Mouse (Mus musculus): ENCODE data around the gene Sik1. TPM values are rescaled to one million over a fixed set of nuclear protein-coding genes. Genes with fewer than 3 reads are reported as not detected.

Sik1 gene
- polyA plus RNA-seq, 1 experiment from 2014 or later: 20.3 TPM

DNA sequence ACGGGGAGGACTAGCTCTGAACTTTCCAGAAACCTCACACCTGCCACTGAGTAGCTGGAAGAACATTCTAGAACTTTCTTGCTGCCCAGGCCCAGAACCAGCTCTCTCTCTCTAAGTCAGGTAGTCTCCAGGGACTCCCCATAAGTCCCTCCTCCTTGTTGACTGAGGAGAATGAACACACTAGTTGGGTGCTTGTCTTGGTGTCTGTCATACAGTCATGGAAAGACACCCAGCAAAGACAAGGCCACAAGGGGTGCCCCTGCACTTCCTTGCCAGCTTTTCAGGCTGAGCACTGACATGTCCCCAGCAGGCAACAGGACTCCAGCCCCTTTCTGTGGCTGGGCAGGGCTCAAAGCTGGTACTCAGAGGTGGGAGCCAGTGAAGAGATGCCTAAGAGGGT is 37.8 kb downstream of the Sik1 start:
- WGBS: 86% methylated on average over 1 of the region's 1 CpGs
- H3K27me3 ChIP-seq (ENCODE audit: control insufficient read depth, insufficient read depth, low read length): 0 out of 2 replicates have a peak, but pooled peaks cover 3% of the 10 kb centered on the region
- H3K4me2 ChIP-seq (ENCODE audit: low read length): no peak overlapping the region
- no peak overlapping the region for H3K9ac ChIP-seq (ENCODE audit: low read length)
- no peaks in the 10 kb centered on the region for H3K36me3 ChIP-seq (ENCODE audit: control insufficient read depth, insufficient read depth, low read length)
- H3K4me3 ChIP-seq (ENCODE audit: control insufficient read depth in 1 of 2, insufficient read depth in 1 of 2, low read depth in 1 of 2, low read length in 2 of 2): no peak overlapping the region
- no peaks in the 10 kb centered on the region for H3K9me3 ChIP-seq (ENCODE audit: control insufficient read depth, low read length)
- no peak overlapping the region for H3K27ac ChIP-seq (replicated peaks in 1 of 2; ENCODE audit: control insufficient read depth in 1 of 2, insufficient read depth in 1 of 2, low read depth in 2 of 2, low read length in 2 of 2)
- no peak for ATAC-seq (ENCODE audit: insufficient number of reproducible peaks, insufficient read depth, low FRiP score, low read depth)
- H3K4me1 ChIP-seq (ENCODE audit: control insufficient read depth in 2 of 2, insufficient read depth in 2 of 2, low read length in 2 of 2): peaks cover 27 to 31% of the 10 kb centered on the region in 2 experiments

DNA sequence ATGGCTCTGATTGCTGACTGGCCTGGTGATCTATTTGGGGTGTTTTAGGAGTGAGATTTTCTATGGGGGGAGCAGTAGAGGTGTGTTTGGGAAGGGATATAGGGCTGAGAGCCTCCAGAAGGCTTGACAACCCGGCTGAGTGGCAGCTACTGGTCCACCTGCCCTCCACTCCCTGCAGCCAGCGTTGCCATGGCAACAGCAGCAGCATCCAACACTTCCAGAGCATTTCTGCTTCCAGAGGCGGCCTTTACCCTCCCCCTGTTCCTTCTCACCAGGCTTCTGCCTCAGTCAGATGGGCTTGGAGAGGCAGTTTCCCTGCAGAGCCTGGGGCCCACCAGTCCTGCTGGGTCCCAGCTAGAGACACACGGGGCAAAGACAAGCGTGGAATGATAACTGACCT is 38.4 kb downstream of the Sik1 start:
- Histone ChIP-seq H3K9ac (ENCODE audit: low read length) (no peak overlapping the region), H3K27ac (replicated peaks in 1 of 2; ENCODE audit: control insufficient read depth in 1 of 2, insufficient read depth in 1 of 2, low read depth in 2 of 2, low read length in 2 of 2) (no peak overlapping the region), H3K9me3 (ENCODE audit: control insufficient read depth, low read length) (no peaks in the 10 kb centered on the region), H3K36me3 (ENCODE audit: control insufficient read depth, insufficient read depth, low read length) (no peaks in the 10 kb centered on the region), H3K4me2 (ENCODE audit: low read length) (no peak overlapping the region), H3K4me1 (ENCODE audit: control insufficient read depth in 2 of 2, insufficient read depth in 2 of 2, low read length in 2 of 2) (peaks cover 27 to 31% of the 10 kb centered on the region in 2 experiments), H3K4me3 (ENCODE audit: control insufficient read depth in 1 of 2, insufficient read depth in 1 of 2, low read depth in 1 of 2, low read length in 2 of 2) (no peak overlapping the region), H3K27me3 (ENCODE audit: control insufficient read depth, insufficient read depth, low read length) (0 out of 2 replicates have a peak, but pooled peaks cover 3% of the 10 kb centered on the region)
- no peak for ATAC-seq (ENCODE audit: insufficient number of reproducible peaks, insufficient read depth, low FRiP score, low read depth)
- WGBS: 66% methylated on average over 5 of the region's 5 CpGs

DNA sequence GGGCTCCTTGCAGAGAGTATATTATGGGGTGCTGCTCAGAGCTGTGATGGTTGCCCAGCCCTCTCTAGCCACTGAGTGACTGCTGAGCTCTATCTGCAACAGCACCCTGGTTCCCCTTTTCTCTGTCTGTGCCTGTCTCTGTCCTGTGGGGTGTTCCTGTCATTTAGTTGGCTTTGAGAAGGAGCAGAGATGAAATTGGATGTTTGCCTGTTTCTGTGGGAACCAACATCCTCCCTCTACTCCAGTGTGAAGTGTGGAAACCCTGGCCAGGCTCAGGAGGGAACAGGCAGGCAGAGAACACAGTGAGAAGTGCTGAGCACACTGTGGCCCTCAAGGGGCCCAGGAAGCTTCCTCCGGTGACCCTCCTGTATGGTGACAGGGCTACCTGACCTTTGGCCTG is 40.8 kb downstream of the Sik1 start:
- H3K9me3 ChIP-seq (ENCODE audit: control insufficient read depth, low read length): no peaks in the 10 kb centered on the region
- 0 out of 4 replicates have a peak overlapping the region, but pooled peaks of 1 of the 2 experiments have one; percentile 28 for H3K27ac ChIP-seq (replicated peaks in 1 of 2; ENCODE audit: control insufficient read depth in 1 of 2, insufficient read depth in 1 of 2, low read depth in 2 of 2, low read length in 2 of 2)
- WGBS: 67% methylated on average over 1 of the region's 1 CpGs
- 0 out of 2 replicates have a peak, but pooled peaks cover 3% of the 10 kb centered on the region for H3K27me3 ChIP-seq (ENCODE audit: control insufficient read depth, insufficient read depth, low read length)
- H3K4me2 ChIP-seq (ENCODE audit: low read length): no peak overlapping the region
- H3K4me3 ChIP-seq (ENCODE audit: control insufficient read depth in 1 of 2, insufficient read depth in 1 of 2, low read depth in 1 of 2, low read length in 2 of 2): no peak overlapping the region
- no peak for ATAC-seq (ENCODE audit: insufficient number of reproducible peaks, insufficient read depth, low FRiP score, low read depth)
- H3K36me3 ChIP-seq (ENCODE audit: control insufficient read depth, insufficient read depth, low read length): no peaks in the 10 kb centered on the region
- H3K9ac ChIP-seq (ENCODE audit: low read length): no peak overlapping the region; the same call in 1 of the 2 replicates
- peaks cover 14% of the 10 kb centered on the region in 2 experiments; a peak in 3 of 4 replicates for H3K4me1 ChIP-seq (ENCODE audit: control insufficient read depth in 2 of 2, insufficient read depth in 2 of 2, low read length in 2 of 2)

DNA sequence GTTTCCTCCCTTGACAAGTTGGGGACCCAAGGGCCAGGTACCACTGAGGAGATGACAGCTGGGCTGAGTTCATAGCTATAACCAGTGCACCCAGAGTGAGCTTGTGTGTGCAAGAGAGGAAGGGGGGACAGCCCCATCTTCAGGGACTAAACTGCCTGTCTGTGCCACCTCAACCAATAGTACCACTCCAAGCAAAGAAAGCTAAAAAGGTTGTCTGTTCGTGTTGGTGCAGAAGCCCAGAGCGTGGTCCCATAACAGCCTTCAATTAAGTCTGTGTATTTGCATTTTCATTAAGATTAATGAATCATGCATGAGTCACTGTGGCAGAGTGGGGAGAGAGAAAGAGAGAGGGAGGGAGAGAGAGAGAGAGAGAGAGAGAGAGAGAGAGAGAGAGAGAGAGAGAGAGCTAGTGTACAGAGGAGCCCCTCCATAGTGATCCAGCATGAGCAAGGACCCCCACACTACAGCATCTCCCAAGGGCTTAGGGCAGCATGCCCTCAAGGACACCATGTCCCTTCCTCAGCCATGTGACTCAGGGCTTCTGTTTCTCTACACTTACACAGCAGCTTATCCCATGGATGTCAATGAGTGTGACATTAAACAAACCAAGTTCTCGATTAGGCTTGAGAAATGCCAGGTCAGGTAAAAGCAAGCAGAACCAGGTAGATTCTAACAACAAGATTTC is 41.5 kb downstream of the Sik1 start:
- H3K4me3 ChIP-seq (ENCODE audit: control insufficient read depth in 1 of 2, insufficient read depth in 1 of 2, low read depth in 1 of 2, low read length in 2 of 2): no peak overlapping the region
- H3K9ac ChIP-seq (ENCODE audit: low read length): no peak overlapping the region
- 0 out of 2 replicates have a peak, but pooled peaks cover 3% of the 10 kb centered on the region for H3K27me3 ChIP-seq (ENCODE audit: control insufficient read depth, insufficient read depth, low read length)
- no peak for ATAC-seq (ENCODE audit: insufficient number of reproducible peaks, insufficient read depth, low FRiP score, low read depth)
- H3K4me1 ChIP-seq (ENCODE audit: control insufficient read depth in 2 of 2, insufficient read depth in 2 of 2, low read length in 2 of 2): peaks cover 11 to 14% of the 10 kb centered on the region in 2 experiments; a peak in 3 of 4 replicates
- 76% methylated on average over 3 of the region's 3 CpGs for WGBS
- no peaks in the 10 kb centered on the region for H3K9me3 ChIP-seq (ENCODE audit: control insufficient read depth, low read length)
- no peak overlapping the region for H3K27ac ChIP-seq (replicated peaks in 1 of 2; ENCODE audit: control insufficient read depth in 1 of 2, insufficient read depth in 1 of 2, low read depth in 2 of 2, low read length in 2 of 2)
- H3K4me2 ChIP-seq (ENCODE audit: low read length): no peak overlapping the region
- H3K36me3 ChIP-seq (ENCODE audit: control insufficient read depth, insufficient read depth, low read length): no peaks in the 10 kb centered on the region

DNA sequence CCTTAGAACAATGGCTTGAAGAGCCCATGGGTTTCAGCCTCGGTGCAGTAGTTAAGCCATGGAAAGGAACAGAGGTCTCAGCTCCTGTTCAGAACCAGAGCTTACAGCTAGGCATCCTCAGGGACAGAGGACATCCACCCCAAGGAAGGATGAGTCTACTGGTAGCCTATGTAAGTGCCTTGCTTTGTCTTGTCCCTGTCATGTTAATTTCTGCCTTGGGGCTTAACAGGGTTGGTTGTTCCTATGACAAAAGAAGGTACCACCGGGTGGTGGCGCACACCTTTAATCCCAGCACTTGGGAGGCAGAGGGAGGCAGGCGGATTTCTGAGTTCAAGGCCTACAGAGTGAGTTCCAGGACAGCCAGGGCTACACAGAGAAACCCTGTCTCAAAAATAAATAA is 44.3 kb downstream of the Sik1 start:
- ATAC-seq (ENCODE audit: insufficient number of reproducible peaks, insufficient read depth, low FRiP score, low read depth): no peak
- peaks cover 20 to 26% of the 10 kb centered on the region in 2 experiments for H3K4me1 ChIP-seq (ENCODE audit: control insufficient read depth in 2 of 2, insufficient read depth in 2 of 2, low read length in 2 of 2)

DNA sequence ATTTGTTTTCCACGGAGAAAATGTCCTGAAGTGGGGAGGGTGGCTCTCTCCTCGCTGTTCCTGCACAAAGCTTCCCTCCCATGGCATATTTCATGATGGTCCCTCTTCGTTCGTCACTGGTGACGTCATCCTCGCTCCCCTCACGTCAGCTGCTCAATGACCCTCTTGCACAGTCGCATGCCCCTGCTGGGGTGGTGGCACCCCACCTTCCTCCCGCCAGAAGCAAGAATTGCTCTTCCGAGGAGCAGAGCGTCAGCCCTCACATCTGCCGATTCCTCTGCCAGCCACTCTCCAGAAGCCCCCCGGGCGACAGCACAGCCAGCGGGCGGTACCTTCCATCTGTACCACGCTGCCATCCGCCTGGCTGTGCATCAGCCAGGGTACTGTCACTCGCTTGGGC is 45.7 kb downstream of the Sik1 start:
- 62% methylated on average over 19 of the region's 19 CpGs for WGBS
- H3K9me3 ChIP-seq (ENCODE audit: control insufficient read depth, low read length): no peaks in the 10 kb centered on the region
- no peak overlapping the region for H3K4me3 ChIP-seq (ENCODE audit: control insufficient read depth in 1 of 2, insufficient read depth in 1 of 2, low read depth in 1 of 2, low read length in 2 of 2)
- H3K36me3 ChIP-seq (ENCODE audit: control insufficient read depth, insufficient read depth, low read length): no peaks in the 10 kb centered on the region
- H3K27ac ChIP-seq (replicated peaks in 1 of 2; ENCODE audit: control insufficient read depth in 1 of 2, insufficient read depth in 1 of 2, low read depth in 2 of 2, low read length in 2 of 2): no peak overlapping the region
- H3K4me2 ChIP-seq (ENCODE audit: low read length): no peak overlapping the region
- ATAC-seq (ENCODE audit: insufficient number of reproducible peaks, insufficient read depth, low FRiP score, low read depth): no peak
- H3K4me1 ChIP-seq (ENCODE audit: control insufficient read depth in 2 of 2, insufficient read depth in 2 of 2, low read length in 2 of 2): peaks cover 22 to 26% of the 10 kb centered on the region in 2 experiments
- H3K9ac ChIP-seq (ENCODE audit: low read length): no peak overlapping the region
- H3K27me3 ChIP-seq (ENCODE audit: control insufficient read depth, insufficient read depth, low read length): no peaks in the 10 kb centered on the region

More for the DNA sequence above, 44.3 kb downstream of the Sik1 start:
- no peaks in the 10 kb centered on the region for H3K9me3 ChIP-seq (ENCODE audit: control insufficient read depth, low read length)
- H3K27me3 ChIP-seq (ENCODE audit: control insufficient read depth, insufficient read depth, low read length): no peaks in the 10 kb centered on the region
- H3K4me3 ChIP-seq (ENCODE audit: control insufficient read depth in 1 of 2, insufficient read depth in 1 of 2, low read depth in 1 of 2, low read length in 2 of 2): no peak overlapping the region
- H3K27ac ChIP-seq (replicated peaks in 1 of 2; ENCODE audit: control insufficient read depth in 1 of 2, insufficient read depth in 1 of 2, low read depth in 2 of 2, low read length in 2 of 2): no peak overlapping the region
- H3K36me3 ChIP-seq (ENCODE audit: control insufficient read depth, insufficient read depth, low read length): no peaks in the 10 kb centered on the region
- 62% methylated on average over 4 of the region's 4 CpGs for WGBS
- no peak overlapping the region for H3K4me2 ChIP-seq (ENCODE audit: low read length)
- H3K9ac ChIP-seq (ENCODE audit: low read length): no peak overlapping the region

DNA sequence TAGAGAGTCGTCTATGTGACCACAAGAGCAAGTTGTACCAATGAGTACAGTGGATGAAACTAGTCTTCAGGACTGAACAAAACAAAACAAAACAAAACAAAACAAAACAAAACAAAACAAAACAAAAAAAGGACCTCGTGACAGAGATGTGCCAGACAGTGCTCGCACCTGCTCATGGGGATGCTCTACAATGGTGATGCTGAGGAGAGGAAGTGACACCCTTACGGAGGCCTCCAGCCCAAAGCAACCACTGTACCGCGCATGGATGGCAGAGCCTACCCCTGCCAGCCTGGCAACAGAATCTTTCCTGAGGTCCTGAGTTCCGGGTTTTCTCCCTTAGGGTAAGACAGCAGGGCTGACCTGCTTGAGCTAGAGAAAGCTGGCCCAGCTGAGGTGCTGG is 46.5 kb downstream of the Sik1 start:
- Histone ChIP-seq H3K9ac (ENCODE audit: low read length) (no peak overlapping the region), H3K4me2 (ENCODE audit: low read length) (no peak overlapping the region), H3K27me3 (ENCODE audit: control insufficient read depth, insufficient read depth, low read length) (no peaks in the 10 kb centered on the region), H3K27ac (replicated peaks in 1 of 2; ENCODE audit: control insufficient read depth in 1 of 2, insufficient read depth in 1 of 2, low read depth in 2 of 2, low read length in 2 of 2) (no peak overlapping the region), H3K4me3 (ENCODE audit: control insufficient read depth in 1 of 2, insufficient read depth in 1 of 2, low read depth in 1 of 2, low read length in 2 of 2) (no peak overlapping the region), H3K9me3 (ENCODE audit: control insufficient read depth, low read length) (no peaks in the 10 kb centered on the region), H3K36me3 (ENCODE audit: control insufficient read depth, insufficient read depth, low read length) (no peaks in the 10 kb centered on the region), H3K4me1 (ENCODE audit: control insufficient read depth in 2 of 2, insufficient read depth in 2 of 2, low read length in 2 of 2) (peaks cover 16 to 19% of the 10 kb centered on the region in 2 experiments)
- 87% methylated on average over 7 of the region's 7 CpGs for WGBS
- no peak for ATAC-seq (ENCODE audit: insufficient number of reproducible peaks, insufficient read depth, low FRiP score, low read depth)

Data from heart, embryonic 14.5 days (tissue).